Mouse (Mus musculus): ENCODE measurements around the gene Eva1a. TPM values are rescaled to one million over a fixed set of nuclear protein-coding genes. Genes with fewer than 3 reads are reported as not detected.

Eva1a gene
- polyA plus RNA-seq, 1 experiment from 2014 or later = 18.1 TPM

DNA sequence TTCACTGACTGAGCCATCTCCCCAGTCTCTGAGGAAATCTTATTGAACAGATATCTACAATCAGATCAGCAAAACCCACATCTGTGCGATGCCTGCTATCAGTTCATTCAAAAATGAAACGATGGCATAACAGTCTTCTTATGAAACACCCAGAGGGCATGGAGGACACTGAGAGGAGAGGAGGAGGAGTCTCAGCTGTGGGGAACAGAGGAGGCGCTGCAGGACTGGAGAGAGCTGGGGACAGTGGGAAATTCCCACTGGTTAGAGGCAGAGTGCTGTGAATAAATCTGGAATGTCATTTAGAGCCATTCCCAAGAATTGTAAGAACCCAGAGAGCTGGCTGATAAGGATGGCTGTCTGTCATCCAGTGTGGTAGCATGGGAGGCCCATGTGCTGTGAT, 70.7 kb downstream of the Eva1a start:
- Histone ChIP-seq H3K27me3 (replicated peaks) (no peaks in the 10 kb centered on the region), H3K4me3 (replicated peaks) (no peak overlapping the region), H3K27ac (peak overlapping the region; percentile 8; the same call in 1 of the 2 replicates), H3K9me3 (no peaks in the 10 kb centered on the region), H3K9ac (no peak overlapping the region), H3K4me2 (no peak overlapping the region), H3K36me3 (no peaks in the 10 kb centered on the region), H3K4me1 (peaks cover 2% of the 10 kb centered on the region; the same call in 1 of the 2 replicates)
- 75% methylated on average over 3 of the region's 3 CpGs for WGBS
- no peak for ATAC-seq (ENCODE audit: insufficient read depth, low FRiP score, low read depth)

DNA sequence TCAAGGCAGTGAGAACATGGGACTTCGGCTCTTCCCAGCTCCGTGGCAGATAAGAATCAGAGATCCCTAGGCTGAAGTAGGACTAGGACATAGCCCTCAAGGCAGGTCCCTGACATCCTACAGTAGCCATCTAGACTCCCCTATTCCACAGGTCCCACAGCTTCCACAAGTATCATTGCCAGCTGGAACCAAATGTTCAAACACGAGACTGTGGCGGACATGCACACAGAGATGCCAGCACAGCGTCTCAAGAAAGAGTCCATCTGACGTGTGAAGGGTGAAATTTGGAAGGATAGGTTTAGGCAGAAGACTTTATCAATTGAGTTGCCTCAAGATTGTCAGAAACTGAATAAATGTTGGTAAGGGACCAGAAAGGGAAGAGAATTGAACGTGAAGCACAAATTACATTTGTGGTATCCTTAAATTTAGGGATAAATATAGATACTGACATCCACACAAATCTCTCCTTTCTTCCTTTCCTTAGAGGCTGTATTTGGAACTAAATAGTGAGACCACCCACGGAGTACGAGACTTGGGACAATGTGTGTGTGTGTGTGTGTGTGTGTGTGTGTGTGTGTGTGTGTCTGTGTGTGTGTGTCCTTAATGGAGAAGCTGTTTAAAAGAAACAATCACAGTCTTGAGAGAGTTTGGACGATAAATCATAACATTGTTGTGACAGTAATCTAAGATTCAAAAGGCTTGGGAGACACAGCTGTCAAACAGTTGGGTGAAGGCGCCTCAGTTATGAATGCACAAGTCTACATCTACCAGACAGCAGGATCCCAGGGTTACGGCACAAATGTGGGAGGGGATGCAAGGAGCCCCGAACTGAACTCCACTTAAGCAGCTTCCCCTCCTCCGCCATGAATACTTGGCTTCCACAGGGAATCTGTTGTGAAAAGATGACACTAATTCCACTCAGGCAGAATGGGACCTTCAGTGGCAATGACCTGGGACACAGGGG, 71.6 kb downstream of the Eva1a start:
- Histone ChIP-seq H3K27me3 (replicated peaks) (no peaks in the 10 kb centered on the region), H3K4me1 (peaks cover 2% of the 10 kb centered on the region; the same call in 1 of the 2 replicates), H3K9me3 (no peaks in the 10 kb centered on the region), H3K4me2 (no peak overlapping the region), H3K4me3 (replicated peaks) (no peak overlapping the region), H3K9ac (no peak overlapping the region), H3K27ac (peak overlapping the region; percentile 77), H3K36me3 (no peaks in the 10 kb centered on the region)
- ATAC-seq (ENCODE audit: insufficient read depth, low FRiP score, low read depth) = peak; percentile 63; the same call in 1 of the 2 replicates
- WGBS = 43% methylated on average over 14 of the region's 14 CpGs

DNA sequence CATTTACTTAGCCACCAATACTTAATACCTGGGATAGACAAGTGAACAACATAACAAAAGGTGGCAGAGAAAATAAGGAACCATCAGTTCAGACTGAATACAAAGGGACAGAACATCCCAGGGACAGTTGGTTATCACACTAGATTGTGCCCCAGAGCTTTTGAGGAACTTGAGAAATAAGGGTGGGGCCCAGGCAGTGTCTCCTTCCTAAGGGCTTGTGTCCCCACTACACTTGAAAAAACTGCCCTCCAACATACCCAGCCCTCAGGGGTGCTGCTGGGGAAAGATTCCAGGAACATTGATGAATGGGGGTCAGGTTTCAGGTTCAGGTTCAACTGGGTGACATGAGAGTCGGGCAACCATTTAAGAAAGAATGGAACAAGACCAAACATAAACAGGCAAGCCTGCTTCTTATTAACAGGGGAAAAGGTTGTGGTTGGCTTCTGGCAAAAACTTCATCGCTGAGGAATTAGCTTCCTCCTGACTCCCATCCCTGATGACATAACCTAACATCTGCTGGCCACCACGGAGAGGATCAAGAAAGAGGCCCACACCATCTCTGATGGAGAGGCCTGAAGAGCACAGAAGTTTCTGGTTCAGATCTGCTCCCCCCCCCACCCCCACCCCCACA, 74.6 kb downstream of the Eva1a start:
- Histone ChIP-seq H3K36me3 (no peaks in the 10 kb centered on the region), H3K9ac (no peak overlapping the region), H3K9me3 (no peaks in the 10 kb centered on the region), H3K4me2 (no peak overlapping the region), H3K4me3 (replicated peaks) (no peak overlapping the region), H3K27ac (no peak overlapping the region), H3K27me3 (replicated peaks) (no peaks in the 10 kb centered on the region), H3K4me1 (no peaks in the 10 kb centered on the region; the same call in 1 of the 2 replicates)
- ATAC-seq (ENCODE audit: insufficient read depth, low FRiP score, low read depth) = no peak
- 22% methylated on average over 3 of the region's 3 CpGs for WGBS

DNA sequence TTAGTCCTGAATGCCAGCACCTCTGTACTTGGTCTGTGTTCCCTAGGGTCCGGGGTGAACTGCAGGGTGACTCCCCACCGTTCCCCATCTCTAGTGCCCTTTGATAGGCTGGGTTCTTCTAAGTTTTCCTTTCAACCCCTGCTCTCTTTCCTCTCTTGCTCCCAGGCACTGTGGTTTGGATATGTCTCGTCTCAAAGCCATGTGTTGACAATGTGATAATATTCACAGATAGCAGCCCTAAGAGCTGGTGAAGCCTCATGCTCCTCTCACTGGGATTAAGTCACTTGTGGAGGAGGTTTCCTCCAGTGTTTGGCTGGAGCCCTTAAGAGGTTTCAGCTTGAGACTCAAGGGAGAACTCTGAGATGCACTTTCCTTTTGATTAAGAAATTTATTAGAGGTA, 75.3 kb downstream of the Eva1a start:
- H3K4me2 ChIP-seq = no peak overlapping the region
- no peaks in the 10 kb centered on the region for H3K9me3 ChIP-seq
- H3K4me1 ChIP-seq = no peaks in the 10 kb centered on the region; the same call in 1 of the 2 replicates
- no peaks in the 10 kb centered on the region for H3K36me3 ChIP-seq
- no peaks in the 10 kb centered on the region for H3K27me3 ChIP-seq (replicated peaks)
- 69% methylated on average over 3 of the region's 3 CpGs for WGBS
- H3K27ac ChIP-seq = no peak overlapping the region
- H3K9ac ChIP-seq = no peak overlapping the region
- no peak for ATAC-seq (ENCODE audit: insufficient read depth, low FRiP score, low read depth)
- no peak overlapping the region for H3K4me3 ChIP-seq (replicated peaks)

DNA sequence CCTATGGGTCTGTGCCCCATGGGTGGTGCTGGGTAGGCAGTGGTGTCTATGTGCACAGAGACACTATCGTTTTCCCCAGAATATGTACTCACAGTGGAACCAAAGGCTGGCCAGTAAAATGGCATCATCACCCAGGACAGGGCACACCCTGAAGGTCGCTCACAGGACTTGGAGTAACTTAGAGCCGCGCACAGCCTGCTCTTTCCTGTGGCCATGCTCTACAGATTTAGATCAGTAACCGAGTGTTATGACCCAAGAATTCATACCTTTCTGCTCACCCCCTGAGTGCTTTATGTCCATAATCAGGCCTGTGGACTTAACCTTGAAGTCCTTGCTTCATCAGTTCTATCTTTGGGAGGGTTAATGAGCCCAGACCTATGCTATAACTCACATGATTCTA, 77.0 kb downstream of the Eva1a start:
- 89% methylated on average over 5 of the region's 5 CpGs for WGBS
- no peak overlapping the region for H3K4me2 ChIP-seq
- no peak overlapping the region for H3K27ac ChIP-seq
- H3K36me3 ChIP-seq = no peaks in the 10 kb centered on the region
- no peaks in the 10 kb centered on the region for H3K27me3 ChIP-seq (replicated peaks)
- H3K9ac ChIP-seq = no peak overlapping the region
- H3K4me1 ChIP-seq = no peaks in the 10 kb centered on the region
- H3K9me3 ChIP-seq = no peaks in the 10 kb centered on the region
- H3K4me3 ChIP-seq (replicated peaks) = no peak overlapping the region
- no peak for ATAC-seq (ENCODE audit: insufficient read depth, low FRiP score, low read depth)

DNA sequence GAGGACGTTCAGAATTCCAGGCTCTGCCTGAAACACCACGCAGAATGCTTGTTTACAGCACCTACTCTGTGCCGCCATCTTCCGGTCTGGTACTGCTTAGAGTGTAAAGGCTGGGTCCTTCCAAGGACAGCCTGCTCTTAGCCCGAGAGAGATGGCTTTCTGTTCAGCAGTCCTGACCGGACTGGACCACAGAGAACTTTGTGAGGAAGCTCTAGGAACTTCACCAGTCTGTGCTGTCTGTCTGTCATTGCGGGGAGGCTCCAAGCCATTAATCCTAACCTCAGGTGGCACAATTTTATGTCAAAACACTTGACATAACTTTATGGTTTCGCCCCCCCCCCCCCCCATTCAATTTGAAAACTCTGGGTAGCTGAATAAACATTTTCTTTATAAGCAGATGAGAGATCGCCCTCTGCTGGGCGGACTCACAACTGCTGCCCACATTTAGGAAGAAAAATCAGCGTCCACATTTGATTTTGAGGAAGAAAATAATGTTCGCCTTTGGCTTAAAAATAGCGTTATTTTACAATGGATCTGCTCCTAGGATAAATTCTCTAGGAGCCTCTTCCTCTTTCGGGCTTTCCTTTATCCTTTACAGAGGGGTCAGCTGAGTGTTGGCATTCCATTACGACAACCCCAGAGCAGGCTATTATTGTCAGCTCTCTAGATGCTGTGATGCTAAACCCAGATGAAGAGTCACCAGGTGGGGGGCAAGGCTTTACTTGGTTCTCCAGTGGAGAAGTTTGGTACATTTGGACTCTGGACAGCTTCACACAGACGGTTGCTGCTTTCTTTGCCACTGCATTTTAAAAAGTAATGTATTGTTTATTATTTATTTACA, 78.7 kb downstream of the Eva1a start:
- no peak overlapping the region for H3K27ac ChIP-seq
- H3K9ac ChIP-seq = no peak overlapping the region
- ATAC-seq (ENCODE audit: insufficient read depth, low FRiP score, low read depth) = peak; percentile 47; the same call in 1 of the 2 replicates
- H3K36me3 ChIP-seq = no peaks in the 10 kb centered on the region
- no peaks in the 10 kb centered on the region for H3K9me3 ChIP-seq
- H3K4me2 ChIP-seq = 0 out of 2 replicates have a peak overlapping the region, but pooled peaks have one; percentile 3
- 0 out of 2 replicates have a peak overlapping the region, but pooled peaks have one; percentile 13 for H3K4me3 ChIP-seq (replicated peaks)
- WGBS = 23% methylated on average over 16 of the region's 16 CpGs
- H3K27me3 ChIP-seq (replicated peaks) = no peaks in the 10 kb centered on the region
- no peaks in the 10 kb centered on the region for H3K4me1 ChIP-seq

DNA sequence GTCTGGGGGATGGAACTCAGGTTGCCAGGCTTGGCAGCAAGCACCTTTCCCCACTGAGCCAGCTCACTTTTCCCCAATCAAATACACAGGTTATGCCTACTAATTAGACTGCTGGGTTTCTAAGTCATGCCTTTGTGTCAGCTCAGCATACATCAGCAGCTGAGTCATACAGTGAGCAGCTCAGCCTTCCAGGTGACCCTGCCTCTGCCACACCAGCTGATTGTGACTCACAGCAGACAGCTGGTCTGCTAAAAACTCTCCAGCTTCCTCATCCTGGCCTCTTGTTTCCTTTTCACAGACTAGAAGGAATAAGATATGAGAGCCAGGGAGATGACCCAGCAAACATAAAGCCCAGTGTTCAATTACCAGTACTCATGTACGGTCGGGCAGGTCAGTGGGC, 84.3 kb downstream of the Eva1a start:
- Histone ChIP-seq H3K4me1 (0 out of 2 replicates have a peak, but pooled peaks cover 3% of the 10 kb centered on the region), H3K9ac (no peak overlapping the region), H3K4me2 (no peak overlapping the region), H3K36me3 (no peaks in the 10 kb centered on the region), H3K4me3 (replicated peaks) (no peak overlapping the region), H3K27ac (no peak overlapping the region), H3K27me3 (replicated peaks) (no peaks in the 10 kb centered on the region), H3K9me3 (no peaks in the 10 kb centered on the region)
- peak; percentile 58; the same call in 1 of the 2 replicates for ATAC-seq (ENCODE audit: insufficient read depth, low FRiP score, low read depth)
- WGBS = 70% methylated on average over 2 of the region's 2 CpGs

DNA sequence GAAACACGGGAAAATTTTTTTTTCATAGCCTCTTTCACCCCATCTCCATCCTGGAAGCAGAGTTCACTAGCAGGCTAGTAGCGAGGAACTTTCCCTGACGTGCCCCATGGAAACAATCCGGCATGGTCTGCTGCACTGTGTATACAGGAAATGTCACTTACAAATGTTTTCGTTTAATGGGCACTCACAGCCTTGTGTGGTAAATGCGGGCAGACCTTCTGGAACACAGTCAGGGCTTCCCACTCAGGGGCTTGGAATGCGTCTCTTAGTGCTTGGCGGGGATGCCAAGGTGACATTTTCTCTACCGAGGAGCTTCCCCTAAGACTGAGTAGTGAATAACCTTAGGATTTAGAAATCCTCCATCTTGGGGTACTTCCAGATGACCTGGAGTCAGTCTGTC, 87.0 kb downstream of the Eva1a start:
- H3K9ac ChIP-seq = no peak overlapping the region
- H3K27ac ChIP-seq = 0 out of 2 replicates have a peak overlapping the region, but pooled peaks have one; percentile 35
- no peaks in the 10 kb centered on the region for H3K9me3 ChIP-seq
- H3K27me3 ChIP-seq (replicated peaks) = no peaks in the 10 kb centered on the region
- ATAC-seq (ENCODE audit: insufficient read depth, low FRiP score, low read depth) = no peak; the same call in 1 of the 2 replicates
- WGBS = 41% methylated on average over 9 of the region's 9 CpGs
- H3K4me1 ChIP-seq = peaks cover 4% of the 10 kb centered on the region; the same call in 1 of the 2 replicates
- no peak overlapping the region for H3K4me2 ChIP-seq
- H3K4me3 ChIP-seq (replicated peaks) = no peak overlapping the region
- no peaks in the 10 kb centered on the region for H3K36me3 ChIP-seq

DNA sequence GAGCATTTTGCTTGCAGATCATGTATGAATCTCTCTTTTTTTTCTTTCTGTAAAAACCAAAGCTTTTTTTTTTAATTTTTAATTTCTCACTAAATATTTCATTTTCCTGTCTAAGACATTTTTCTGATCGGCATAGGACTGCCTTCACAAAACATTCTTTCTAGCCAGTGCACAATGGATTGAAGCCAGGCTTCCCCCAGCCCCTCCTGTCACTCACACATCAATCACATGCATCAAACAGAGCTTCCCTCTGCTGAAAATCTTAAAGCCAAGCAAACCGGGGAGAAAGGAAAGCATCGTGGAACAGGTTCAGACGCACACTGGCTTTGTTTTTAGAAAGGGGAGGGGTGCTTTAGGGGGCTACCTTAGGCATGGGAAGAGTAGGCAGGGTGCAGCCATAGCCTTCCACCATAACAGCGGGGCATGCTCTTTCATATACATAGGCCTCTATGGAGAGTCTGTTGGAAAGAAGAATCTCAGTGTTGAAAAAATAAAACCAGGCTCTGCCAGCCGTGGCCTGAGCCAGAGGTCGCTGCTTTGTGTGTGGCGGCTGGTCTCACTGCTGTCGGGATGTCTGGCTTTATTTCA, 88.9 kb downstream of the Eva1a start:
- Histone ChIP-seq H3K9ac (no peak overlapping the region), H3K27me3 (replicated peaks) (no peaks in the 10 kb centered on the region), H3K36me3 (no peaks in the 10 kb centered on the region), H3K4me1 (peaks cover 5% of the 10 kb centered on the region; the same call in 1 of the 2 replicates), H3K4me2 (no peak overlapping the region), H3K27ac (no peak overlapping the region), H3K9me3 (no peaks in the 10 kb centered on the region), H3K4me3 (replicated peaks) (no peak overlapping the region)
- WGBS = 45% methylated on average over 9 of the region's 9 CpGs
- no peak for ATAC-seq (ENCODE audit: insufficient read depth, low FRiP score, low read depth)

DNA sequence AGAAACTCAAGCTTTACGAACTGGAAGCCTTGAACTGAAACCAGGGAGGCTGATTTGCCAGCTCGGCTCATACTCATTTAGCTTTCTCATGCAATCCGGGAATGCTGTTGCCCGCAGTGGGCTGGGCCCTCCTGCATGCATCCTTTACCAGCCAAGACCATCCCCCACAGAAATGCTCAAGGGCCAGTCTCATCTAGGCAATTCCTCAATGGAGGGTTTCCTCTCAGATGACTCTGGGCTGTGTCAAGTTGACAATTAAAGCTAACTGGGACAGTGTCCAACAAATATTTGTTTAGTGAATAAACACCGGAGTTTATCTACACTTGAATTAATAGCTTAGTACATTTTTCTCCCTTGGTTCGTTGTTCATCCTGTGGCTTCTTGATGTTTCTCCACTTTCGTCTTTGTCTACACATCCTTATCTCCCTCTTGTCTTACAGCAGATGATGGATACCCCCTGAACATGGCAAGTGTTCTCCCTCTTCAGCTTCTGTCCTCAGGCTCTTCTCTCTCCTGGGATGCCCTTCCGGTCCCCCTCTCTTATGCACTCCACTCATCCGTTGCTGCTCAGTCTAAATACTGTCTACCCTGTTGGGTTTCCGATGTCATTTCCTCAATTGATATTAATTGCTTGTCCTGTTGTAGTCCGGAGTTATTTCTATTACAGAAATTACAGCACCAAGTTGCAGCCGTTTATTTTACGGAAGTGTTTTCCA, 92.2 kb downstream of the Eva1a start:
- H3K4me3 ChIP-seq (replicated peaks) = no peak overlapping the region
- H3K27ac ChIP-seq = 0 out of 2 replicates have a peak overlapping the region, but pooled peaks have one; percentile 17
- H3K36me3 ChIP-seq = no peaks in the 10 kb centered on the region
- WGBS = 26% methylated on average over 13 of the region's 13 CpGs
- no peaks in the 10 kb centered on the region for H3K27me3 ChIP-seq (replicated peaks)
- no peaks in the 10 kb centered on the region for H3K9me3 ChIP-seq
- peak; percentile 59; the same call in 1 of the 2 replicates for ATAC-seq (ENCODE audit: insufficient read depth, low FRiP score, low read depth)
- H3K9ac ChIP-seq = no peak overlapping the region
- no peak overlapping the region for H3K4me2 ChIP-seq
- H3K4me1 ChIP-seq = peaks cover 2% of the 10 kb centered on the region; the same call in 1 of the 2 replicates
